Mouse (Mus musculus) WW6 (cell line): ENCODE results near the gene Actrt2.

ENCODE experiments used
- DNase-seq: peaks from one replicate; pipeline ENCODE4 v3.0.0-alpha.2; 2013; ENCODE audit warnings: low read depth, low spot score

Actrt2 gene

GRCm38 (mm10) chr4:154667767-154668166 lies at the start of gene Actrt2:
Gene Actrt2 (minus strand): TSS chr4:154667867.
- no peak for DNase-seq

GRCm38 (mm10) chr4:154709391-154710107 lies 41.9 kb upstream of the Actrt2 start:
- no peak for DNase-seq

GRCm38 (mm10) chr4:154708811-154709210 lies 41.1 kb upstream of the Actrt2 start:
- DNase-seq = no peak

- no peak for DNase-seq
Measured at GRCm38 (mm10) chr4:154708223-154708622, 40.6 kb upstream of the Actrt2 start.

GRCm38 (mm10) chr4:154707521-154707920 lies 39.9 kb upstream of the Actrt2 start:
- DNase-seq = no peak

GRCm38 (mm10) chr4:154706442-154706841 lies 38.8 kb upstream of the Actrt2 start:
- DNase-seq = no peak

GRCm38 (mm10) chr4:154705681-154706080 lies 38.0 kb upstream of the Actrt2 start:
- DNase-seq = no peak

- no peak for DNase-seq
Measured at GRCm38 (mm10) chr4:154705056-154705455, 37.4 kb upstream of the Actrt2 start.

- DNase-seq = no peak
Measured at GRCm38 (mm10) chr4:154704591-154704990, 36.9 kb upstream of the Actrt2 start.

GRCm38 (mm10) chr4:154703426-154704070 lies 35.9 kb upstream of the Actrt2 start:
- no peak for DNase-seq

GRCm38 (mm10) chr4:154702931-154703330 lies 35.3 kb upstream of the Actrt2 start:
- no peak for DNase-seq

GRCm38 (mm10) chr4:154702186-154702585 lies 34.5 kb upstream of the Actrt2 start:
- no peak for DNase-seq

GRCm38 (mm10) chr4:154700921-154701412 lies 33.3 kb upstream of the Actrt2 start:
- DNase-seq = no peak

GRCm38 (mm10) chr4:154700436-154700835 lies 32.8 kb upstream of the Actrt2 start:
- DNase-seq = no peak

GRCm38 (mm10) chr4:154699236-154699635 lies 31.6 kb upstream of the Actrt2 start:
- no peak for DNase-seq

- no peak for DNase-seq
Measured at GRCm38 (mm10) chr4:154698631-154699030, 31.0 kb upstream of the Actrt2 start.

GRCm38 (mm10) chr4:154698021-154698590 lies 30.4 kb upstream of the Actrt2 start:
- DNase-seq = no peak

- DNase-seq = no peak
Measured at GRCm38 (mm10) chr4:154697476-154697875, 29.8 kb upstream of the Actrt2 start.

GRCm38 (mm10) chr4:154696552-154696951 lies 28.9 kb upstream of the Actrt2 start:
- DNase-seq = no peak

- DNase-seq = no peak
Measured at GRCm38 (mm10) chr4:154696146-154696545, 28.5 kb upstream of the Actrt2 start.

GRCm38 (mm10) chr4:154694361-154694760 lies 26.7 kb upstream of the Actrt2 start:
- no peak for DNase-seq

- DNase-seq = no peak
Measured at GRCm38 (mm10) chr4:154693348-154694015, 25.8 kb upstream of the Actrt2 start.
